Mouse (Mus musculus) lung, postnatal 25 days (tissue): ENCODE measurements around the gene Pfdn6.
A peak's percentile ranks its signal among the peaks of the same experiment; 100 is the strongest.
"Not testable (repeated sequence)": the region's sequence is repeated elsewhere in the genome, so short reads cannot be mapped to it uniquely, and the experiment has no call there.

Experiments used
- DNase-seq: peaks from one replicate; pipeline ENCODE4 v3.0.0; 2022; ENCODE audit warnings: low spot score

The Pfdn6 gene

GRCm38 (mm10) chr17:33955555-33956214 is 15.5 kb upstream of the Pfdn6 start, which contains the start of the genes Vps52 and Rps18:
TSS of gene Vps52 (plus strand) at chr17:33955812.
TSS of gene Rps18 (minus strand) at chr17:33956001.
- DNase-seq: peak; percentile 98

GRCm38 (mm10) chr17:33954646-33955554 is 14.8 kb upstream of the Pfdn6 start:
- DNase-seq: no peak

- DNase-seq: no peak
Measured at GRCm38 (mm10) chr17:33953961-33954565, 13.9 kb upstream of the Pfdn6 start.

- no peak for DNase-seq
Measured at GRCm38 (mm10) chr17:33953310-33953709, 13.2 kb upstream of the Pfdn6 start.

GRCm38 (mm10) chr17:33952879-33953278 is 12.7 kb upstream of the Pfdn6 start:
- DNase-seq: no peak

- DNase-seq: not testable (repeated sequence)
Measured at GRCm38 (mm10) chr17:33952015-33952414, 11.9 kb upstream of the Pfdn6 start.

GRCm38 (mm10) chr17:33951021-33951946 is 11.1 kb upstream of the Pfdn6 start, which contains the start of gene B3galt4:
TSS of gene B3galt4 (minus strand) at chr17:33951488.
- DNase-seq: peak; percentile 80

GRCm38 (mm10) chr17:33950131-33950625 is 10.0 kb upstream of the Pfdn6 start:
- DNase-seq: no peak

- DNase-seq: no peak
Measured at GRCm38 (mm10) chr17:33948905-33949537, 8.9 kb upstream of the Pfdn6 start.

- no peak for DNase-seq
Measured at GRCm38 (mm10) chr17:33948090-33948904, 8.2 kb upstream of the Pfdn6 start.

- no peak for DNase-seq
Measured at GRCm38 (mm10) chr17:33947430-33948089, 7.4 kb upstream of the Pfdn6 start.

- DNase-seq: no peak
Measured at GRCm38 (mm10) chr17:33943454-33943853, 3.3 kb upstream of the Pfdn6 start.

GRCm38 (mm10) chr17:33941381-33941780 is 1.2 kb upstream of the Pfdn6 start:
- no peak for DNase-seq

GRCm38 (mm10) chr17:33940981-33941380 is 838 bp upstream of the Pfdn6 start:
- no peak for DNase-seq

- no peak for DNase-seq
Measured at GRCm38 (mm10) chr17:33938783-33939182, 1.4 kb downstream of the Pfdn6 start.

GRCm38 (mm10) chr17:33936993-33937392 is 3.1 kb downstream of the Pfdn6 start:
- no peak for DNase-seq

- no peak for DNase-seq
Measured at GRCm38 (mm10) chr17:33935422-33936055, 4.6 kb downstream of the Pfdn6 start.

GRCm38 (mm10) chr17:33932970-33933369 is 7.2 kb downstream of the Pfdn6 start:
- no peak for DNase-seq

- DNase-seq: no peak
Measured at GRCm38 (mm10) chr17:33932448-33932847, 7.7 kb downstream of the Pfdn6 start.
